In the genomic region with DNA sequence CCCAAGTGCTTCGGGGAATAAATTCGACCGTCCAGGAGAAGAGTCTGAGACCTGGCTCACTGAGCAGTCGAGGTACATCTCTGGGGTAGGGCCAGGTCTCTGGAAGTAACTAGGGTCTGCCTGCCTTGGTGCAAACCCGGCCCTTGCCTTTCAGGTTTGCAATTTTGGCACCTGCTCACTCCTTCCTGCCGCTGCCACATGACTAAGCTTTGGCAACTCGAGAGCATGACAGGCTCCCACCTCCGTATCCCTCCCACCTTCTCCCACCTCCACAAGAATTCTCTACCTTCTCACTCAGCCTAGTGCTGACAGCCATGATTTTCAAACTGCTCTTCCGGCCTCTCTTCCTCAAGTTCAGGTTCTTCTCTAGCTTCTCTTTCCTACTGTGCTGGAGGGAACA, we compare ENCODE assay signal across 25 mouse cellular contexts.
A peak's percentile ranks its signal among the peaks of the same experiment; 100 is the strongest.
DNase-seq lines count a peak whose midpoint lies in the region; ATAC-seq lines count a peak whose summit lies in the region.
"Had no signal": no experiment of that assay in that cellular context is flagged by ENCODE, and none has a peak within 500 bp of the region (broad histone marks: within the 10 kb centered on the region; RNA-seq: fewer than 3 reads in every experiment).

No protein-coding gene starts in this region.

- H3K9ac ChIP-seq in liver, embryonic 12.5 days: no peak overlapping the region
- H3K9ac ChIP-seq: embryonic facial prominence, embryonic 15.5 days; forebrain, embryonic 15.5 days; hindbrain, embryonic 13.5 days had no signal

- 0 out of 2 replicates have a peak, but pooled peaks cover 5% of the 10 kb centered on the region for H3K9me3 ChIP-seq in liver, embryonic 12.5 days (replicated peaks)
- H3K9me3 ChIP-seq: embryonic facial prominence, embryonic 15.5 days; forebrain, embryonic 10.5 days; forebrain, embryonic 15.5 days; heart, embryonic 10.5 days; hindbrain, embryonic 13.5 days had no signal

- no peak overlapping the region for H3K4me3 ChIP-seq in liver, embryonic 12.5 days
- H3K4me3 ChIP-seq: embryonic facial prominence, embryonic 15.5 days; erythroblast, embryonic 14.5 days; forebrain, embryonic 10.5 days; forebrain, embryonic 15.5 days; heart, embryonic 10.5 days; hindbrain, embryonic 13.5 days had no signal

- H3K27ac ChIP-seq in liver, embryonic 12.5 days: no peak overlapping the region
- H3K27ac ChIP-seq: embryonic facial prominence, embryonic 15.5 days; forebrain, embryonic 10.5 days; forebrain, embryonic 15.5 days; heart, embryonic 10.5 days; hindbrain, embryonic 13.5 days; hindbrain, postnatal 0 days had no signal

- intact Hi-C loops in left cerebral cortex, postnatal 4 days (cut with DNase I): no loop called here

- WGBS in liver, embryonic 12.5 days (ENCODE audit: insufficient replicate concordance): 74% methylated on average over 9 of the region's 9 CpGs

- no peak overlapping the region for H3K4me2 ChIP-seq in liver, embryonic 12.5 days
- H3K4me2 ChIP-seq: embryonic facial prominence, embryonic 15.5 days; forebrain, embryonic 15.5 days; hindbrain, embryonic 13.5 days had no signal

- no peaks in the 10 kb centered on the region for H3K36me3 ChIP-seq in liver, embryonic 12.5 days
- H3K36me3 ChIP-seq: embryonic facial prominence, embryonic 15.5 days; forebrain, embryonic 10.5 days; forebrain, embryonic 15.5 days; heart, embryonic 10.5 days; hindbrain, embryonic 13.5 days had no signal

- ATAC-seq in liver, embryonic 12.5 days: no peak
- ATAC-seq: activated CD4-positive, CD25-positive, alpha-beta regulatory T cell, adult 4 months; forebrain, embryonic 15.5 days; hindbrain, postnatal 0 days; Patski had no signal

- DNase-seq in frontal cortex, postnatal 36 days (ENCODE audit: low spot score in 2 of 2): peak; percentile 54 to 56
- no peak for DNase-seq in frontal cortex, postnatal 25 days (ENCODE audit: low spot score in 2 of 2)
- peak; percentile 53 for DNase-seq in left cerebral cortex, adult 11 months (ENCODE audit: low spot score)
- no peak for DNase-seq in left cerebral cortex, postnatal 4 days
- peak; percentile 83 for DNase-seq in brain, adult 2 months (ENCODE audit: low read depth, low spot score)
- peak; percentile 64 to 65 for DNase-seq in left cerebral cortex, adult 18-20 months (ENCODE audit: low spot score in 2 of 2)
- no peak for DNase-seq in embryo, embryonic 9.5 days (ENCODE audit: extremely low spot score)
- DNase-seq: adrenal gland, postnatal 14 days; cerebellum, adult 18-20 months; cerebellum, adult 9-11 months; cerebellum, postnatal 36 days; gastrocnemius, postnatal 25 days; heart, adult 18-20 months; heart, postnatal 10 days had no signal

- no peaks in the 10 kb centered on the region for H3K4me1 ChIP-seq in liver, embryonic 12.5 days
- H3K4me1 ChIP-seq: forebrain, embryonic 15.5 days had no signal

- H3K27me3 ChIP-seq in liver, embryonic 12.5 days (replicated peaks): no peaks in the 10 kb centered on the region
- H3K27me3 ChIP-seq: CH12.LX; embryonic facial prominence, embryonic 15.5 days; forebrain, embryonic 15.5 days; hindbrain, embryonic 13.5 days; Patski had no signal

Comparison
In these comparisons a context has a peak if more than half of its experiments do, and no peak if none do; other contexts are left out.
1. DNase-seq: peak in frontal cortex, postnatal 36 days (2 of 2), left cerebral cortex, adult 11 months (single experiment), brain, adult 2 months (single experiment) and left cerebral cortex, adult 18-20 months (2 of 2); none in frontal cortex, postnatal 25 days (0 of 2), left cerebral cortex, postnatal 4 days (single experiment) and embryo, embryonic 9.5 days (single experiment).